Mouse (Mus musculus): ENCODE results near the gene Otulin. TPM values are rescaled to one million over a fixed set of nuclear protein-coding genes. Genes with fewer than 3 reads are reported as not detected.
A peak's percentile ranks its signal among the peaks of the same experiment; 100 is the strongest.

The Otulin gene
- polyA plus RNA-seq, 1 experiment from 2014 or later, result 41.8 TPM

DNA sequence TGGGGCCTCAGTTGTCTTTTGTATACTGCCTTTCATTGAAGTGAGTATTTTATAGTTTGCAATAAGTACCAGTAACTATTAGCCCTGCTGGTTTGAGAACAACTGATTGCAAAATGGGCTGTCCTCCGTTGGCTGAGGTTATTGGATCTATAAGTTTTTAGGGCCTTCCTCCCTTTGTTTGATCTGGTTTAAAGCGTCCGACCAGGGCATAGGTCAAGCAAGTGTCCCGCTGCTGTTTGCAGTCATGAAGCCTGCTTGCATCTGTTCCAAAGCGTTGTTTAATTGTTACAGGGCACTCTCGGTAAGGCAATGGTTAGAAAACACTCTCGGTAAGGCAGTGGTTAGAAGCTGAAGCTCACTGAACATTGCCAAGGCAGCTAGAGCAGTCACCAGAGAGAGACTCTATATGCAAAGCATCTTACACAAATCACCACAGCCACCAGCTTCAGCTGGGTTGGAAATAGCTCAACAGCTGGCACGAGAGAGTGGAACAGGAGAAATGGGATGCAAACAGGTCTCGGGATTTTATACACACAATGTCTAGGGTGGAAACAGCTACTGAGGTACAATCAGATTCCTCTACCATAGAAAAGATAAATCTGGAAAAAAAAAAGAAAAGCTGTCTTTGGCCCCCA, 80.0 kb downstream of the Otulin start:
- H3K36me3 ChIP-seq (ENCODE audit: insufficient read depth), result no peaks in the 10 kb centered on the region
- 0 out of 2 replicates have a peak, but pooled peaks cover 12% of the 10 kb centered on the region for H3K4me1 ChIP-seq (ENCODE audit: insufficient read depth)
- H3K27me3 ChIP-seq (ENCODE audit: insufficient read depth, low read length), result no peaks in the 10 kb centered on the region
- no peaks in the 10 kb centered on the region for H3K9me3 ChIP-seq (ENCODE audit: low read depth, low read length)
- H3K4me2 ChIP-seq, result no peak overlapping the region
- no peak for ATAC-seq (ENCODE audit: insufficient read depth)
- 48% methylated on average over 9 of the region's 9 CpGs for WGBS
- H3K4me3 ChIP-seq (ENCODE audit: low read depth, low read length), result no peak overlapping the region
- no peak overlapping the region for H3K27ac ChIP-seq (ENCODE audit: low read depth)
- H3K9ac ChIP-seq, result no peak overlapping the region
- DNase-seq, result no peak
- no peak for TF ChIP-seq CTCF (IDR thresholded peaks at IDR 0.05; ENCODE audit: low read depth)

DNA sequence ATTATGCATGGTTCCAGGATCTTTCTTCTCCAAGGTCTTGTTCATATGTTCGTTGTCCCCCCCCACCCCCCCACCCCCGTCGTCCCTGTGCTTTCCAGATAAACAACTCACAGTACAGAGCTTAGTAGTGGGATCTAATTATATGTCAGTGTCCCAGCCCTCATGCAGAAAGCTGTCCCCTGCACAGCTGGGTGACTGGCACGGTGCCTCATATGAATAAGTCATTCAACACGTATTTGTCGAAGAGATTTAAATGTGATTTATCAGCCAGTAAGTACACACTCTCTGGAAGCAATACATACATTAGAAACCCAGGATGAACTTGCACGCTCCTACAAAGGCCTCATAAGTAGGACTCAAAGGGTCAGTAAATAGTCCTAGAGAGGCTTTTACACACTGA, 80.6 kb downstream of the Otulin start:
- Histone ChIP-seq H3K4me2 (no peak overlapping the region), H3K36me3 (ENCODE audit: insufficient read depth) (no peaks in the 10 kb centered on the region), H3K27ac (ENCODE audit: low read depth) (no peak overlapping the region), H3K9me3 (ENCODE audit: low read depth, low read length) (no peaks in the 10 kb centered on the region), H3K27me3 (ENCODE audit: insufficient read depth, low read length) (no peaks in the 10 kb centered on the region), H3K4me3 (ENCODE audit: low read depth, low read length) (no peak overlapping the region), H3K4me1 (ENCODE audit: insufficient read depth) (0 out of 2 replicates have a peak, but pooled peaks cover 12% of the 10 kb centered on the region), H3K9ac (no peak overlapping the region)
- 34% methylated on average over 7 of the region's 7 CpGs for WGBS
- DNase-seq (peak; percentile 48), ATAC-seq (ENCODE audit: insufficient read depth) (peak; percentile 62)
- no peak for TF ChIP-seq CTCF (IDR thresholded peaks at IDR 0.05; ENCODE audit: low read depth)

DNA sequence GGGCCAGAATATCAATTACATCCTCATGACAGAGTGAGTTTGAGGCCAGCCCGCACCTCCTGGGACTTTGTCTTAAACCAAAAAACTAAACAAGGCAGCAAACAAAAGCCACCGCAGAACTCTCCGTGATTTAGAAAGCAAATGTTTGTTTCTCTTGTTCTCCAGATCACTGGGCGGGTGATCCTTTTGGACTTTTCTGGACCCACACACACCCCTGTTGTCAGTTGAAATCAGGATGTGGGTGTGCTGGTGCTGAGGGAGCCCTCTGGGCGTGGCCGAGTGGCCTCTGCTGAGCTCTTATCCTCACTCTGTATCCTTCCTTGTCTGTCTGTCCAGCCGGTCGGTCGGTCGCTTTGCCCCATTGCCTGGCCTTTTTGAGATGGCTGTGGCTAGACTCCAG, 81.4 kb downstream of the Otulin start:
- no peaks in the 10 kb centered on the region for H3K36me3 ChIP-seq (ENCODE audit: insufficient read depth)
- 0 out of 2 replicates have a peak, but pooled peaks cover 12% of the 10 kb centered on the region for H3K4me1 ChIP-seq (ENCODE audit: insufficient read depth)
- H3K4me2 ChIP-seq, result no peak overlapping the region
- no peak overlapping the region for H3K27ac ChIP-seq (ENCODE audit: low read depth)
- WGBS, result 76% methylated on average over 10 of the region's 10 CpGs
- DNase-seq, result no peak
- H3K4me3 ChIP-seq (ENCODE audit: low read depth, low read length), result no peak overlapping the region
- no peak overlapping the region for H3K9ac ChIP-seq
- no peak for TF ChIP-seq CTCF (IDR thresholded peaks at IDR 0.05; ENCODE audit: low read depth)
- no peak for ATAC-seq (ENCODE audit: insufficient read depth)
- H3K9me3 ChIP-seq (ENCODE audit: low read depth, low read length), result no peaks in the 10 kb centered on the region
- no peaks in the 10 kb centered on the region for H3K27me3 ChIP-seq (ENCODE audit: insufficient read depth, low read length)

DNA sequence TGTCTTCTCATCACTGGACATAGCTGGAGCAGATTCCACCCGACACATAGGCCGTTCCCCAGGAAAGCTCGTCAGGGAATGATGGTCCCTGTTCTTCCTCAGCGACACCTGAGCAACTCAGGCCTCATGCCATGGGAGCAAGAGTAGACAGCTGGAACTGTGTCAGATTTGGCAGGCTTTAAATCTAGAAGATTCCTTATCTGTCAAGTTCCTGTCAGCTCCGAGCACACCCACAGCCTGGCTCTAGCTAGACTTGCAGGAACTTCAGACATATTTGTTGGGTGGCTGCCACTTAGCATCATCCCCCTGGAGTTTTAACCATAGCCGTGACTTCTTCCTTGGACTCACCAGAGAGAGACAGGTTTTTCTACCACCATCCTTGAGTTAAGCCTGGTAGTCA, 82.4 kb downstream of the Otulin start:
- Histone ChIP-seq H3K9me3 (ENCODE audit: low read depth, low read length) (no peaks in the 10 kb centered on the region), H3K27ac (ENCODE audit: low read depth) (no peak overlapping the region), H3K36me3 (ENCODE audit: insufficient read depth) (no peaks in the 10 kb centered on the region), H3K4me1 (ENCODE audit: insufficient read depth) (0 out of 2 replicates have a peak, but pooled peaks cover 12% of the 10 kb centered on the region), H3K9ac (no peak overlapping the region), H3K27me3 (ENCODE audit: insufficient read depth, low read length) (no peaks in the 10 kb centered on the region), H3K4me3 (ENCODE audit: low read depth, low read length) (no peak overlapping the region), H3K4me2 (no peak overlapping the region)
- no peak for ATAC-seq (ENCODE audit: insufficient read depth)
- TF ChIP-seq CTCF (IDR thresholded peaks at IDR 0.05; ENCODE audit: low read depth), result no peak
- 61% methylated on average over 6 of the region's 6 CpGs for WGBS
- peak; percentile 25 for DNase-seq

DNA sequence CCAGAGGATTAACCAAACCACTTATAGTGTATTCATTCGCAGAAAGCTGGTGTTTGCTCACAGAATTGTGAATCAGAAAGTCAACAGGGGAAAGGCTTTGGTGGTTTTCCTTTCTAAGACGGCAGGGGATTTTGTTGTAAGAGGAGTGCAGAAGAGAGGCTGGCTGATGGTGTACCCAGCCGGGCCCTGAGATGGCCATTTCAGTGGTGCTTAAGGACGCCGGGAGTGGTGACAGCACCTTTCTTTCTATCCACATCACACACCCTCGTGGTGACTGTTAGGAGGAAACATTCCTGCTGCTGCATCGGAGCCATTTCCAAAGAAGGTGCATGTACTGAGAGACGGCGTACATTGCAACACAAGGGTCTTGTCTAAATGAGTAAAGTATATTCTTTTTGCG, 85.3 kb downstream of the Otulin start:
- Histone ChIP-seq H3K4me1 (ENCODE audit: insufficient read depth) (0 out of 2 replicates have a peak, but pooled peaks cover 9% of the 10 kb centered on the region), H3K27me3 (ENCODE audit: insufficient read depth, low read length) (no peaks in the 10 kb centered on the region), H3K4me2 (no peak overlapping the region), H3K36me3 (ENCODE audit: insufficient read depth) (no peaks in the 10 kb centered on the region), H3K9ac (no peak overlapping the region), H3K4me3 (ENCODE audit: low read depth, low read length) (no peak overlapping the region), H3K9me3 (ENCODE audit: low read depth, low read length) (no peaks in the 10 kb centered on the region), H3K27ac (ENCODE audit: low read depth) (no peak overlapping the region)
- peak; percentile 46 for DNase-seq
- no peak for TF ChIP-seq CTCF (IDR thresholded peaks at IDR 0.05; ENCODE audit: low read depth)
- 72% methylated on average over 10 of the region's 10 CpGs for WGBS
- peak; percentile 64 for ATAC-seq (ENCODE audit: insufficient read depth)

DNA sequence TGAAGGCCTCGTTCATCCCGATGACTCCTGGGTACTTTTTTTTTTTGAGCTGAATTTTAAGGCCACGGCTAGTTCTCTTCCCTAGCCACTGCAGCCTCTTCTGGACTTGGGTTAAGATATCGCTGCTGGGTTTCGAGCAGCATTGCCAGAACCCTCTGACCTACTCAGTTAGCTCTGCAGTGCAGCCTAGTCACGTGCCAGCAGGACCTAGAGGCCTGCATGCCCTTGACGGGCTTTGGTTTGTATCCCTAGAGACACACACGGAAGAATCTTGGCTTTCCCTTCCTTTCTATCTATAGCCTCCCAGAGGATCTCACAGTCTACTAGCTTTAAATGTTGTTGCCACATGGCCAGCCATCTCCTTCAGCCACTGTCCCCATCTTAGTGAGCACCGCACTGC, 90.7 kb downstream of the Otulin start:
- TF ChIP-seq CTCF (IDR thresholded peaks at IDR 0.05; ENCODE audit: low read depth), result no peak
- Histone ChIP-seq H3K9ac (no peak overlapping the region), H3K4me1 (ENCODE audit: insufficient read depth) (peaks cover 13% of the 10 kb centered on the region), H3K27ac (ENCODE audit: low read depth) (no peak overlapping the region), H3K9me3 (ENCODE audit: low read depth, low read length) (no peaks in the 10 kb centered on the region), H3K36me3 (ENCODE audit: insufficient read depth) (no peaks in the 10 kb centered on the region), H3K27me3 (ENCODE audit: insufficient read depth, low read length) (no peaks in the 10 kb centered on the region), H3K4me2 (no peak overlapping the region), H3K4me3 (ENCODE audit: low read depth, low read length) (no peak overlapping the region)
- no peak for DNase-seq
- ATAC-seq (ENCODE audit: insufficient read depth), result no peak
- 87% methylated on average over 9 of the region's 9 CpGs for WGBS

DNA sequence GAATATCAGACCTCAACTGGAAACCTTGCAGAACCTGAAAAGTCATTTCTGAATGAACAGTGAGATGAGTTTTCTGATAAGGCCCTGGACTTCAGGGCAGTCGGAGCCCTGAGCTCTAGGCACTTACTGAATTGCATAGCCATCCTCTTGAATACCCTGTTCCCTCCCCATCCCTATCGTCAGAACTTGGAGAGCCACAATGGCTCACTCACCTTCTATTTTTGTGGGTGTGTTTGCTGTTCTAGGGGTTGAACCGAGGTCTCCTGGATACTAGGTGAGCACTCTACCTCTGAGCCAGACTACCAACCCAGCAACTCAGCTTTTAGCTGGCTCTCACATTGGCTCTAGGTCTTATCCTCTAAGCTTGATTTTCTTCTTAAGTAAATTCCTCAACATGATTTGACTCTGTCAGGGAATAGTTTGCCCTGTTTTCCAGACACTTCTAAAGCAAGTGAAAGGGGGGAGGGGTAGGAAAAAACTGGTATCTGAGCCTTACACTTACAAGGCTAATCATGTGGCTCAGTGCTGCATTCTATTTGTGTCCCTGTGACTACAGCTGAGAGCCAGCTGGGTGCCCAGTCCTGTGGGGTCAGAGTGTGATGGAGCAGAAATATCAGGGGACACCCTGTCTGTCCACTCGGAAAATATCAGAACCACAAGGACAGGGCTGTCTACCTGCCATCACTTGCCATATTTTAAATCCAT, 92.8 kb downstream of the Otulin start:
- DNase-seq (no peak), ATAC-seq (ENCODE audit: insufficient read depth) (peak; percentile 48; the same call in 1 of the 2 replicates)
- WGBS, result 61% methylated on average over 4 of the region's 4 CpGs
- Histone ChIP-seq H3K9ac (no peak overlapping the region), H3K4me1 (ENCODE audit: insufficient read depth) (peaks cover 13% of the 10 kb centered on the region), H3K27ac (ENCODE audit: low read depth) (0 out of 2 replicates have a peak overlapping the region, but pooled peaks have one; percentile 22), H3K36me3 (ENCODE audit: insufficient read depth) (no peaks in the 10 kb centered on the region), H3K4me2 (no peak overlapping the region), H3K27me3 (ENCODE audit: insufficient read depth, low read length) (no peaks in the 10 kb centered on the region), H3K4me3 (ENCODE audit: low read depth, low read length) (no peak overlapping the region), H3K9me3 (ENCODE audit: low read depth, low read length) (no peaks in the 10 kb centered on the region)
- no peak for TF ChIP-seq CTCF (IDR thresholded peaks at IDR 0.05; ENCODE audit: low read depth)

Data from lung, embryonic 14.5 days (tissue).